Mouse (Mus musculus): Measurements from ENCODE around the gene Khdc1a.

Gene Khdc1a

DNA sequence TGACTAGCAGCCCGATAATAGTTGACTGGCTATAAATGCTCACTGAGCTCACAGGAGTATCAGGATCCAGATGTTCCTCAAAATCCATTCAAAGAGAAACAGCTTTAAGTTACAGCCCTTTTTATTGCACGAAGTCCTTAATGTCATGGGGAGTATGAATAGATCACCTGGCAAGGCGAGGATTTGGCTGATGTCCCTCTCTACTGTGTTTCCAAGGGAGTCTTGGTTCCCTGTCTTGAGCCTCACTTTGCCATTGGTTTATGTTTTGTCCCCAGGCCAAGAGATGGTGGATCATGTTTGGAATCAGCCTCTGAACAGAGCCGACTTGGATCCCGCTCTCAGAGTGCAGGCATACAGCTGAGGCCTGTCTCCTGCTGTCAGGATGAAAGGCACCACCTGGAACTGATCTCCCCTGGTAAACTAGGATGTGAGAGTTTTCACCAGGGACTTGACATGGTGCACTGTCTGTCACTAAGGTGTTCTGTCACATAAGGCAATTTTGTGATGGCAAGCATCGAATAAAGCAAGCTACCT is 41.8 kb downstream of the Khdc1a start:
- no peak for DNase-seq (ENCODE audit: low read depth, low spot score)
